Mouse (Mus musculus) liver, embryonic 11.5 days (tissue): Measurements from ENCODE around the gene Mtfp1. TPM values are rescaled to one million over a fixed set of nuclear protein-coding genes. Genes with fewer than 3 reads are reported as not detected.
"Not testable (repeated sequence)": the region's sequence is repeated elsewhere in the genome, so short reads cannot be mapped to it uniquely, and the experiment has no call there.

ENCODE experiments used
- ATAC-seq: fragments of 200-750 bp; cut with Nextera tagmentation; replicated peaks from 2 replicates; pipeline ENCODE4 v1.8.0; 2017; ENCODE audit warnings: moderate number of reproducible peaks, mild to moderate bottlenecking, moderate TSS enrichment, moderate library complexity; ENCODE audit not compliant: low FRiP score
- DNase-seq: peaks from one replicate; pipeline ENCODE4 v3.0.0-alpha.2; 2017; ENCODE audit warnings: low spot score
- H3K27ac ChIP-seq: fragments of 300-500 bp; sonication (generic); 2 replicates; pipeline ENCODE4 v1.5.1; 2014; ENCODE audit warnings: mild to moderate bottlenecking, low read depth, low read length, control low read depth
- H3K27me3 ChIP-seq: fragments of 300-500 bp; sonication (generic); replicated peaks from 2 replicates; pipeline ENCODE4 v1.6.1; 2014; ENCODE audit warnings: low read length, mixed read lengths; ENCODE audit not compliant: control insufficient read depth, insufficient read depth
- H3K36me3 ChIP-seq: fragments of 300-500 bp; sonication (generic); 2 replicates; pipeline ENCODE4 v1.6.1; 2014; ENCODE audit warnings: mild to moderate bottlenecking, low read length, moderate library complexity, mixed read lengths; ENCODE audit not compliant: control insufficient read depth, insufficient read depth
- H3K4me1 ChIP-seq: fragments of 300-500 bp; sonication (generic); replicated peaks from 2 replicates; pipeline ENCODE4 v1.6.1; 2014; ENCODE audit warnings: low read length, mixed read lengths; ENCODE audit not compliant: control insufficient read depth, insufficient read depth
- H3K4me2 ChIP-seq: fragments of 300-500 bp; sonication (generic); 2 replicates; pipeline ENCODE4 v1.6.1; 2014; ENCODE audit warnings: mild to moderate bottlenecking, control low read depth, moderate library complexity
- H3K4me3 ChIP-seq: fragments of 300-500 bp; sonication (generic); 2 replicates; pipeline ENCODE4 v1.5.1; 2014; ENCODE audit warnings: low read depth, low read length, control low read depth
- H3K9ac ChIP-seq: fragments of 300-500 bp; sonication (generic); 2 replicates; pipeline ENCODE4 v1.6.1; 2014; ENCODE audit warnings: low read depth, low read length, control low read depth
- H3K9me3 ChIP-seq: fragments of 300-500 bp; sonication (generic); 2 replicates; pipeline ENCODE4 v1.6.1; 2016; ENCODE audit warnings: low read length, inconsistent platforms, mixed read lengths; ENCODE audit not compliant: control insufficient read depth
- WGBS: fragments of 180-500 bp; shearing (Covaris S2); extraction: QIAGEN DNeasy Blood & Tissue Kit; methylation state at CpG from one replicate; pipeline ENCODE4 v1.1.7; 2014; 5-methylcytosine and 5-hydroxymethylcytosine counted together
- polyA plus RNA-seq: library from polyadenylated mRNA; unstranded; fragments of >200 nt; fragmentation: Nextera tagmentation; extraction: Ambion mirVana; gene quantifications from 2 replicates; pipeline ENCODE4 v1.2.1, GENCODE M21; 2014

Mtfp1 gene
- polyA plus RNA-seq, 1 experiment from 2014 or later = 51.8 TPM

DNA sequence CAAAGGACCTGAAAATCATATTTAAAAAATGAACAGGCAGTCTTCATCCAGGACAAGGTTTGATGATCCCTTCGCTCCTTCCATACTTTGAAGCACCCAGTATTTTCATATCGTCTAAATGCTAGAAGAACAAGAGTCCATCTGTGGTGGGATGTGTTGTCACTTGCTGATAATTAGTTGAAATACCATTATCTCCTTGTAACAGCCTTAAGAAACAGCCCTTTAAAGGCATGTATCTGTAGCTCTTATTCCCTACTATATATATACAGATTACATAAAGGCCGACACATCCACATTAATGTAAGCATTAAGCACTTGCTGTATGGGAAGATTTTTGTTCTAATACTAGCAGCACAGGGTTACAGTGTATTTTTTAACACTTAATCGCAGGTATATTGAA is 33.2 kb upstream of the Mtfp1 start:
- DNase-seq, H3K27ac ChIP-seq, H3K9ac ChIP-seq, H3K4me2 ChIP-seq, H3K36me3 ChIP-seq, H3K27me3 ChIP-seq, H3K9me3 ChIP-seq, H3K4me1 ChIP-seq, H3K4me3 ChIP-seq: not testable (repeated sequence)
- peak; percentile 70 for ATAC-seq
- 63% methylated on average over 4 of the region's 4 CpGs for WGBS

- DNase-seq (no peak), ATAC-seq (no peak)
- no peak overlapping the region for H3K4me2 ChIP-seq
- no peak overlapping the region for H3K27ac ChIP-seq
- H3K27me3 ChIP-seq = no peaks in the 10 kb centered on the region
- WGBS = 80% methylated on average over 1 of the region's 1 CpGs
- peaks cover 4% of the 10 kb centered on the region for H3K4me1 ChIP-seq
- H3K36me3 ChIP-seq = no peaks in the 10 kb centered on the region
- H3K9me3 ChIP-seq = no peaks in the 10 kb centered on the region
- H3K9ac ChIP-seq = no peak overlapping the region
- no peak overlapping the region for H3K4me3 ChIP-seq
Measured at GRCm38 (mm10) chr11:4127059-4127458, 31.8 kb upstream of the Mtfp1 start.

GRCm38 (mm10) chr11:4123922-4124321 is 28.7 kb upstream of the Mtfp1 start:
- no peak overlapping the region for H3K9ac ChIP-seq
- H3K4me1 ChIP-seq = peaks cover 1% of the 10 kb centered on the region; the same call in 1 of the 2 replicates
- H3K36me3 ChIP-seq = no peaks in the 10 kb centered on the region
- H3K9me3 ChIP-seq = no peaks in the 10 kb centered on the region
- H3K27ac ChIP-seq = no peak overlapping the region
- H3K27me3 ChIP-seq = peaks cover 9% of the 10 kb centered on the region
- peak; percentile 58 for DNase-seq
- 51% methylated on average over 5 of the region's 5 CpGs for WGBS
- no peak overlapping the region; the same call in 1 of the 2 replicates for H3K4me2 ChIP-seq
- ATAC-seq = no peak
- no peak overlapping the region for H3K4me3 ChIP-seq

- no peak for DNase-seq
Measured at GRCm38 (mm10) chr11:4122742-4123579, 27.7 kb upstream of the Mtfp1 start, which contains the start of gene Sec14l2. TSS of gene Sec14l2 (minus strand) at chr11:4123415.

DNA sequence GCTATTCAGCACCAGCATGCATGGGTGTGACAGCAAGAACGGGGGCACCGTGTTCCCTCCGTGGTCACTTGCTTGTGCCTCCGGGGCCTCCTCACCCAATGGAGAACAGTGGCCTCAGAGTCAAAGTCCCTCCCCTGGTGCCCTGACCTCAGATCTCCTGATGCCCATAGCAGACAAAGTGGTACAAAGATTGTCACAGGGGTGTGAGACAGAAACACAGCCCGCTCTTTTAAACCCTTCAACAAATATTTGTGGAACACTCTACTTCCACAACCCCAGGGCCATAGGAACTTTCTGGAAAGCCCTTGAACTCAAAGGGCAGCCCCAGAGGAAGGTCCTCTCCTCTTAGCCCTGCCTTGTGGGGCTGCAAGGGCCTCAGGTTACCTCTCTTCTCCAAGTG is 27.0 kb upstream of the Mtfp1 start:
- Histone ChIP-seq H3K36me3 (no peaks in the 10 kb centered on the region), H3K9me3 (no peaks in the 10 kb centered on the region), H3K27ac (no peak overlapping the region), H3K4me2 (no peak overlapping the region), H3K4me3 (no peak overlapping the region), H3K27me3 (peaks cover 26% of the 10 kb centered on the region), H3K9ac (no peak overlapping the region), H3K4me1 (peaks cover 15% of the 10 kb centered on the region)
- 74% methylated on average over 5 of the region's 5 CpGs for WGBS
- DNase-seq (no peak), ATAC-seq (no peak)

More at GRCm38 (mm10) chr11:4122742-4123579, 27.7 kb upstream of the Mtfp1 start, which contains the start of gene Sec14l2:
- H3K4me3 ChIP-seq = no peak within 1 kb of the TSS
- ATAC-seq = peak; percentile 38
- H3K27ac ChIP-seq = no peak within 1 kb of the TSS
- no peaks in the 10 kb centered on the region for H3K9me3 ChIP-seq
- WGBS = 56% methylated on average over 10 of the region's 10 CpGs
- peaks cover 10% of the 10 kb centered on the region for H3K4me1 ChIP-seq
- peak within 1 kb of the TSS; percentile 38; the same call in 1 of the 2 replicates for H3K4me2 ChIP-seq
- no peak within 1 kb of the TSS for H3K9ac ChIP-seq
- peaks cover 19% of the 10 kb centered on the region for H3K27me3 ChIP-seq
- H3K36me3 ChIP-seq = no peaks in the 10 kb centered on the region

DNA sequence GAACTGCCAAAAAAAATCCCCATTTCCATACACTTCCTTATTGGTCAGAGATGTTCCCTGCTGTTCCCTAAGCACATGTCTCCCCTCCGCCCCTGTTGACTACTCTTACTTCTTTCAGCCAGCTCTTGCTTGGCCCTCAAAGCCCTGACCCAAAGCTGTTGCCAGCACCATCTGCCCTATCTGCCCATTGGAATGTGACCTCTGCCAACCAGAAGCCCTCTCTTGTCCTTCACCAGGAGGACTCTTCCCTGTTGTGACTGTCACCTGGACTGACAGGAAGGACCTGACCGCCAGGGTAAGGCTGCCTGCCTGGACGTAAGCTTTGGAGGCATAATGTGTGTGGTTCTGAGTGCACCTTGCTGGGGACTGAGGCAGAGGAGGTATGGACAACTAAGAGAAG is 26.4 kb upstream of the Mtfp1 start:
- H3K9ac ChIP-seq = no peak overlapping the region
- peaks cover 31% of the 10 kb centered on the region for H3K27me3 ChIP-seq
- ATAC-seq (no peak), DNase-seq (no peak)
- no peak overlapping the region for H3K4me3 ChIP-seq
- peaks cover 20% of the 10 kb centered on the region for H3K4me1 ChIP-seq
- WGBS = 80% methylated on average over 3 of the region's 3 CpGs
- H3K27ac ChIP-seq = no peak overlapping the region
- no peaks in the 10 kb centered on the region for H3K9me3 ChIP-seq
- H3K36me3 ChIP-seq = no peaks in the 10 kb centered on the region
- H3K4me2 ChIP-seq = no peak overlapping the region

- DNase-seq (no peak), ATAC-seq (no peak)
- Histone ChIP-seq H3K27ac (no peak overlapping the region), H3K4me1 (peaks cover 26% of the 10 kb centered on the region), H3K4me2 (no peak overlapping the region), H3K9me3 (no peaks in the 10 kb centered on the region), H3K27me3 (peaks cover 33% of the 10 kb centered on the region), H3K9ac (no peak overlapping the region), H3K36me3 (no peaks in the 10 kb centered on the region), H3K4me3 (no peak overlapping the region)
- WGBS = 35% methylated on average over 5 of the region's 5 CpGs
Measured at GRCm38 (mm10) chr11:4119635-4120034, 24.4 kb upstream of the Mtfp1 start.

DNA sequence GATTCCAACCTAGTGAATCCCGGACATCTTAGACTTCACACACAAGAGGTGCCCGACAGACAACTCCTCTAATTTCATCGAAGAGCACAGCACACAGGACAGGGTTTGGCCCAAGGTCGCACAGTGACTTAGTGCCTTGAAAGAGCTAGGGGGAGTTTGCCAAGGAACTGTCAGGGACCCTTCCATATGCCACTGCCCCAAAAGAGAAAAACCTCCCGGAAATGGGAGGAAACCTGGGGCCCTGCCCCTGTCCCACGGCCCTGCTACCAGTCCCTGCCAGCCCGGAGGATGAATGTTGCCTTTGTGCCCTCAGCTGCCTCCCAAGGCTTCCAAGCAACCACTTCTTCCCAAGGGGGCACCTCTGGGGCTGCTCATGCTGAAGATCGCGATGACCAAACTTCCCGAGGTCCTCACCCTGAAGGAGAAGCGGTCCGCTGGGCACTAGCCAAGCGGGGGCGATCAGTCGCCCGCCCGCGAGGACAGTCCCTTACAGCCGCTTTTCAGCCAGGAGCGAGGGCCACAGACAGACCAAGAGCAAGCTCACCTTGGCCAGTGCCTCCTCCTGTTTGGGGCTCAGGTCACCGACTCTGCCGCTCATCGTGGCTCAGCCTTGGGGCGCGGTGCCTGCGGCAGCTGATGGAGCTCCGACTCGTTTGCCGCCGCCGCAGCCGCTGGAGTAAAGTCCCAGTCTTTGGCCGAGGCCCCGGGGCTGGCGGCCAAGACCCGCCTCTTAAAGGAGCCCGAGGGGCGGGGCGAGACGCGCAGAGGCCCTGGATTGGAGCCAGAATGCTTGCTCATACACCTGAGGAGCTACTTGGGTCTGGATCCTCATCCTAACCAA is 23.1 kb upstream of the Mtfp1 start:
- WGBS = 3% methylated on average over 41 of the region's 41 CpGs
- Histone ChIP-seq H3K9me3 (no peaks in the 10 kb centered on the region), H3K36me3 (no peaks in the 10 kb centered on the region), H3K4me1 (peaks cover 26% of the 10 kb centered on the region), H3K4me3 (peak overlapping the region; percentile 59), H3K9ac (peak overlapping the region; percentile 56), H3K27me3 (peaks cover 33% of the 10 kb centered on the region), H3K4me2 (peak overlapping the region; percentile 91), H3K27ac (no peak overlapping the region)
- DNase-seq (peak; percentile 61), ATAC-seq (peak; percentile 50)
